Mouse (Mus musculus): ENCODE results near the gene Olfr686.
A peak's percentile ranks its signal among the peaks of the same experiment; 100 is the strongest.

Olfr686 gene

GRCm38 (mm10) chr7:105207385-105207784 is at the start of gene Olfr686:
Gene Olfr686 (minus strand): TSS chr7:105207485.
- DNase-seq (ENCODE audit: low read depth, low spot score): no peak

DNA sequence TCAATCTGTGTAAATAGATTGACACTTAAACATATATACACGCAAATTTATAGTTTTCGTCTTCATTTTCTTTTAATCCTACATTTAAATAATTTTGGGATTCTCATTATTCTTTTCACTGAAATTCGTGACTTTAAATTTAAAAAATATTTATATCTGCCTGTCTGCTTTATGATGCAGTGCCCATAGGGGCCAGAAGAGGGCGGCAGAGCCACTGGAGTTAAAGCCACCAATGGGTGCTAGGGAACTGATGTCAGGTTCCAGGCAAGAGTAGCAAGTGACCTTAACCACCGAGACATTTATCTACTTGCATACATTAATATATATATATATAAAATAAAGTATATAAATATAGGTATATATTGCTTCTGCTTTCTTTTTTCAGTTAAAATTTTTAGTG is 49.4 kb upstream of the Olfr686 start:
- peak; percentile 37 for DNase-seq (ENCODE audit: low read depth, low spot score)

DNA sequence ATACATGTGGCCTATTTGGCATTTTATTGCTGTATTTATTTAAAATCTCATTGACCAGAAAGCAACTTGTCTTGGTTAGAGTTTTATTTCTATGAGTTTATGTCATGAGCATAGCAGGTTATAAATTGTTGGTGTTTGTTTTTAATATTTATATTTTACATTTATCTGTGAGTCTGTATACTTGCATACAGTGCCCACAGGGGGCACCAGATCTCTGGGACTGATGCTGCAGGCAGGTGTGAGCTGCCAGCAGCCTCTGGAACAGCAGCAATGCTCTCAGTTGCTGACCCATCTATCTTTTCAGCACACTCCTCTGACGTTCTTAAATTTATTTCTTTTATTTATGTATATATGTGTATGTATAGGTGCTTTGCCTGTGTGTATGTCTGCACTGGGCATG is 40.9 kb upstream of the Olfr686 start:
- peak; percentile 2 for DNase-seq (ENCODE audit: low read depth, low spot score)

DNA sequence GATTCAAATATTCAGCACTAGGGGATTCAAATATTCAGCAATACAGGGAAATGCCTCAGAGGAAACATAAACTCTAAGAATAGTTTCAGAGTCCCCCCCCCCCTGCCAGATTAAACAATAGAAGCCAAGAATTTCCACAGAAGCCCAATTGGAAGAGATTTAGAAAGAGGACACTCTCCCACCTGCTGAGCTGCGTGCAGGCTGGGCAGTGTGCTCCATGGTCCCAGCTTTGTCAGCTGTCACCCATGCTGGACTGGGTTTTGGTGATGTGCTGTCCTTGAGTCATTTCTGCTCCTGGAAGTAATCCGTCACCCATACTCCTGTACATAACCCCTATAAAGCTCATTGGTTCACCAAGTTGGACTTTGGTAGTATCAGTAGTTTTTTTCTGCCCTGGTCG is 40.4 kb upstream of the Olfr686 start:
- DNase-seq (ENCODE audit: low read depth, low spot score): no peak

DNA sequence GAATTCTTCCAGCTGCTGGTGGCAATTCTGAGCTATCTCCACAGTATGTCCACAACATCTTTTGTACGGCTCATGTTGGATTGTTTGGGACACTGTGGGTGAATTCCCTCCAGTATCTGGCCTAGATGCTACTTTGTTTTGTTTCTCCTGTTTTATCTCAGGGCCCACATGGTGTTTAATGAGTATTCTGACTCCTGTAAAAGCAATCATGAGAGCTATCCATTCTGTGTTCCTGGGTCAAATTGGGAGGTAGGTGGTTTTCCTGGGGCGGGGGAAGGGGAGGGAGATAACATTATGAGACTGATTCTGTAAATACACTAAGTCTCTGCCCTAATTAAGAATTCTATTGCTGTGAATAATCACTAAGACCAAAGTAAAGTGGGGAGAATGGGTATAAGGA is 22.1 kb upstream of the Olfr686 start:
- DNase-seq (ENCODE audit: low read depth, low spot score): no peak

GRCm38 (mm10) chr7:105228138-105228537 is 20.9 kb upstream of the Olfr686 start:
- no peak for DNase-seq (ENCODE audit: low read depth, low spot score)

GRCm38 (mm10) chr7:105226703-105227102 is 19.4 kb upstream of the Olfr686 start:
- DNase-seq (ENCODE audit: low read depth, low spot score): no peak

- no peak for DNase-seq (ENCODE audit: low read depth, low spot score)
These were observed 18.8 kb upstream of the Olfr686 start for GRCm38 (mm10) chr7:105226072-105226471.

DNA sequence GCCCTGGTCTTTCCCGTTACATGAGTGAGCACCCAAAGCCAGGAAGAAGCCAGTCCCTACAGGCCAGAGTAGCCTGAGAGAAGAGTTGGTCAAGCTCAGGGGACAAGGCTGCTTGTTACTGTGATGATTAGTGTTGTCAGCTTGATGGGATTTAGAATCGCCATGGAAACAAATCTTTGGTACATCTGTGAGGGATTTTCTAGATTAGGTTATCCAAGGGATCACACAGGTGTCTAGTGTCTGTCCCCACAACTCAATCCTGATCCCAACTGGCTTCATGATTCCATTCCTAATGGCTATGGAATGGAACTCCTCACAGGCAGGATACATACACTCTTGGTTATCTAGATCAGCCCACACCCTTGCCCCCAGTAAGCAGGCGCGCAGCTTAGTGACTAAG is 11.0 kb upstream of the Olfr686 start:
- DNase-seq (ENCODE audit: low read depth, low spot score): no peak

DNA sequence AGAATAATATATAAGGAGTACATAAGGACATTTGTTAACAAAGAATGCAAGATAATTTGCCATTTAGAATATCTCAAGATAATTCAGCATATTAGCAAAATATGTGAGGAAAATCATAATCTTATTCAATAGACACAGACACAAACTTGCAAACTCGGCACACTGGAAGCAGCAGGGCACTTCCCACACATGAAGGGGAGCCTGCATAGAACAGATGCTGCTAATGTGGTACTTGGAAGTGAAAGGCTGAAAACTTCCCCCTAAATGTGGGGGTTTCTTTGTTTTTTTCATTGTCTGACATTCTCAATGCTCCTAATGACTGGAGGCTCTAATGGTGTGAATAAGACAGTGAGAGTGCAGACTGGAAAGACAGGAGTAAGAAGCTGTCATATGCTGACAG is 7.5 kb upstream of the Olfr686 start:
- DNase-seq (ENCODE audit: low read depth, low spot score): no peak

DNA sequence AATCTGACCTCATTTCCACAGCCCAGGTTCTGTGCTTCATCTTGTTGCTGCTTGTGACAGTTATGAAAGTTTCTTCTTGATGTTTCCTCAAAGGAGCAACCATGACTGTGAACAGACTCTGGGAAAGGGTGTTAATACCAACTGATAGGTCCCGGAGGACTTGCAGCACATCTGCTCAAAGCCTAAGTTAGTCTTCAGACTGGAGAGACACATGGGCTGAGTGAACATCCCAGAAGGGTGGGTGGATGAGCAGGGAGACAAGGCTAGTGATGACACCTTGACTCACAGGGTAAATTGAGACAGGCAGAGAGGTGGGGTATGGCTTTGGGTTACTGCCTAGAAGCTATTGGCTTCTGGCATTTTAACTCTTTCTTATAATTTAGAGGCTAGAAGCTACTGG is 21.4 kb downstream of the Olfr686 start, which contains the start of gene Olfr685:
Gene Olfr685, minus strand, starts transcription at position 101 of the 400 bp plus-strand sequence.
- no peak for DNase-seq (ENCODE audit: low read depth, low spot score)

DNA sequence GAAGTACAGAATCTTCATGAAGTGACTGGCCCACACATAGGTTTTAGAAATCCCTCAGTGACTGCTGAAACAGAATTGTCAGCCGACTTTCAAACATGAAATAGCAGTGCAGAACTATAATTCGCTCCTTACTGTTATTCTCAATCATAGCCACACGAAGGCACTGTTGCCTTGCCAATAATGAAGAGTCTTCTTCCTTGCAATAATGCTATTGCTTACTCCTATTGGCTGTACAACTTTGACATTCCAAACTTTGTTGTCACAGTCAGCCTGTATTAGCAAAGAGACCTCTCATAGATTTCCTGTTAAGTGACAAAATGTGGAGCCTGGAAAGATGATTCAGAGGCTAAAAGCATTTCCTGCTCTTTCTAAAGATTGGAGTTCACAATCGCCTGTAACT is 36.5 kb downstream of the Olfr686 start:
- no peak for DNase-seq (ENCODE audit: low read depth, low spot score)

DNA sequence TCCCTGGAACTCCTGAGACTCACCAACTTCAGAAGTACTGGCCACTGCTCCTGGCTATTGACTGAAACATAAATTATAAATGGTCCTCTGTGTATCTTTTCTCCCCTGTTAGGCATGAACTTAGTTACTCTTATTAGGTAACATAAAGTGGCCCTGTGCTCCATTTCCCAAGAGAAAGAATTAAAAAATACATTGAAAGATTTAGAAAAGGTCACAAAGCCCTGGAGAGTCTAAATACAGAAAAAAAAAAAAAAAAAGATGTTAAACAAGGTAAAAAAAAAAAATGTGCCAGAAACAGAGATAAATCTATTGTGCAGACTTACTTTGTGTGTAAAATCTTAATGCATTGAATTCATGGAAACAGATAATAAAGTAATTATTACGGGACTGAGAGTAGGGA is 43.7 kb downstream of the Olfr686 start, which contains the start of gene Olfr684:
Gene Olfr684, minus strand, starts transcription at position 101 of the 400 bp plus-strand sequence.
- DNase-seq (ENCODE audit: low read depth, low spot score): no peak

All from A20 (cell line).